Mouse (Mus musculus) limb, embryonic 13.5 days (tissue): ENCODE results near the gene Spryd4. TPM values are rescaled to one million over a fixed set of nuclear protein-coding genes. Genes with fewer than 3 reads are reported as not detected.
"Not testable (repeated sequence)": the region's sequence is repeated elsewhere in the genome, so short reads cannot be mapped to it uniquely, and the experiment has no call there.

ENCODE experiments used
- ATAC-seq: fragments of 200-750 bp; cut with Nextera tagmentation; 2 replicates; pipeline ENCODE4 v1.8.0; 2017; ENCODE audit warnings: low read depth, moderate number of reproducible peaks, moderate TSS enrichment; ENCODE audit not compliant: low FRiP score
- H3K27ac ChIP-seq: fragments of 300-500 bp; sonication (generic); 2 replicates; pipeline ENCODE4 v1.5.1; 2015; ENCODE audit warnings: inconsistent platforms, mild to moderate bottlenecking, moderate library complexity
- H3K27me3 ChIP-seq: fragments of 300-500 bp; sonication (generic); 2 replicates; pipeline ENCODE4 v1.6.1; 2015; ENCODE audit warnings: mild to moderate bottlenecking, inconsistent platforms
- H3K36me3 ChIP-seq: fragments of 300-500 bp; sonication (generic); 2 replicates; pipeline ENCODE4 v1.6.1; 2015; ENCODE audit warnings: inconsistent platforms, mild to moderate bottlenecking, moderate library complexity
- H3K4me1 ChIP-seq: fragments of 300-500 bp; sonication (generic); 2 replicates; pipeline ENCODE4 v1.6.1; 2015; ENCODE audit warnings: inconsistent platforms
- H3K4me2 ChIP-seq: fragments of 300-500 bp; sonication (generic); replicated peaks from 2 replicates; pipeline ENCODE4 v1.6.1; 2015; ENCODE audit warnings: inconsistent platforms, mild to moderate bottlenecking, moderate library complexity
- H3K4me3 ChIP-seq: fragments of 300-500 bp; sonication (generic); 2 replicates; pipeline ENCODE4 v1.5.1; 2015; ENCODE audit warnings: moderate library complexity, mild to moderate bottlenecking, inconsistent platforms
- H3K9ac ChIP-seq: fragments of 300-500 bp; sonication (generic); 2 replicates; pipeline ENCODE4 v1.6.1; 2015; ENCODE audit warnings: mild to moderate bottlenecking, inconsistent platforms
- H3K9me3 ChIP-seq: fragments of 300-500 bp; sonication (generic); 2 replicates; pipeline ENCODE4 v1.6.1; 2016; ENCODE audit warnings: inconsistent platforms
- WGBS: fragments of 180-500 bp; shearing (Covaris S2); methylation state at CpG from one replicate; pipeline ENCODE4 v1.1.7; 2015; 5-methylcytosine and 5-hydroxymethylcytosine counted together
- polyA plus RNA-seq: library from polyadenylated mRNA; unstranded; fragments of >200 nt; fragmentation: Nextera tagmentation; extraction: Ambion mirVana; gene quantifications from 2 replicates; pipeline ENCODE4 v1.2.1, GENCODE M21; 2015

Gene Spryd4
- polyA plus RNA-seq, 1 experiment from 2014 or later, result 34.5 TPM

DNA sequence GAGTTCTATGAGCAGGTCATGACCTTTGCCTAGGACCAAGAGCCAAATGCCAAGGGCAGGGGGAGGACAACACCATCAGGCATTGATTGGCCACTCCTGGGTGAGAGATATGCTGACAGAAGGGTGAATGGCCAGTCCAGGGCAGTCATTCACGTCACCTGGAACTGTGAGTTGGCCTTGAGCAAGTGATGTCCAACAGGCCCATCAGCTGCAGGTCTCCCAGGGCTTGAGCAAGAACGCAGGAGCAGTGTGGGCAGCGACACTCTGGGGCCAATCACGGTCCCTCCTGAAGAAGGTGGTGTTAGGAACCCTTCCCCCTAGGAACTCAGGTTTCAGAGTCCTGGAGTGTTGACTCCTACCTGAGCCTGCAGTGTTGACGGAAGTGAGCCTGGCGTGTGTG, 9.8 kb downstream of the Spryd4 start:
- 61% methylated on average over 6 of the region's 6 CpGs for WGBS
- no peak for ATAC-seq

DNA sequence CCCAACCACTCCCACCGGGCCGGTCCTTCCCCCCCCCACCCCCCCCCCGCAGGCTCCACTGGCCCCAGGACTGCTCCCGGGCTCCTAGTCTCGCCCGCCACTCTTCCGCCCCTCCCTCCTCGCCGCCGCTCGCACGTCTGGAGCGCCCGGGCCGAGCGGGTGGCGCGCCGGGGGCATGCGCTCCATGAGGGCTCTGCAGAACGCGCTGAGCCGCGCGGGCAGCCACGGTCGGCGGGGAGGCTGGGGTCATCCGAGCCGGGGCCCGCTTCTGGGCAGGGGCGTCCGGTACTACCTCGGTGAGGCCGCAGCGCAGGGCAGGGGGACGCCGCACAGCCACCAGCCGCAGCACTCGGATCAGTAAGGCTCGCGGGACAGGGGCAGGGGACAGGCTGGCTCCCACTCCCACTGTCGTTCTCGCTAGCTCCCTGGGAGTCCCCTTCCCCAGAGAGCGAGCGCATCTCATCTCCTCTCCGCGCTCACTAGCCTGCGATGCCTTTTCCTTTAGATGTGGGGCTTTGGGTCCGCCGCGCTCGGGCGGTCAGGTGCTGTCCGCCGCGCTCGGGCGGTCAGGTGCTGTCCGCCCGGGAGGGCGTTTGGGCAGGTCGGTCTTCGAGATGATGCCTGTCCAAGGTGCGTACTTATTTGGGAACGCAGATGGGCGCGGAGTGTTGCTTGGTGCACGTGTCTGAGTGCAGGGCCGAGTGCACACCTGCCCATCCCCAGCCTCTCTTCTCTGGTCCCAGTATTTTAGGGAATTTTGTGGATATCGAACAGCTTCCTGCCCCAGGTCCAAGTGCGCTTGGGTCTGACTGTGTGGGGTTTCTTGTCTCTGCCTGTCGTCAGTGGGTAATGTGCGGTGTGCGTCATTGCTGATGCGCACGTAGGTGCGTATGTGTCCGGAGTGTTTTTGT, 16.8 kb downstream of the Spryd4 start:
- Histone ChIP-seq H3K4me3 (peak overlapping the region; percentile 73), H3K27me3 (peaks cover 29% of the 10 kb centered on the region), H3K9me3 (no peaks in the 10 kb centered on the region), H3K36me3 (no peaks in the 10 kb centered on the region), H3K4me1 (peaks cover 7% of the 10 kb centered on the region), H3K4me2 (peak overlapping the region; percentile 98), H3K27ac (no peak overlapping the region), H3K9ac (peak overlapping the region; percentile 72)
- WGBS, result under 1% methylated on average over 63 of the region's 79 CpGs
- ATAC-seq, result peak; percentile 88

More for the DNA sequence above, 9.8 kb downstream of the Spryd4 start:
- H3K9me3 ChIP-seq, result no peaks in the 10 kb centered on the region
- H3K27me3 ChIP-seq, result peaks cover 3% of the 10 kb centered on the region; the same call in 1 of the 2 replicates
- H3K36me3 ChIP-seq, result peaks cover 4% of the 10 kb centered on the region; the same call in 1 of the 2 replicates
- H3K4me1 ChIP-seq, result no peaks in the 10 kb centered on the region
- no peak overlapping the region for H3K9ac ChIP-seq
- no peak overlapping the region for H3K4me2 ChIP-seq
- H3K4me3 ChIP-seq, result no peak overlapping the region
- no peak overlapping the region for H3K27ac ChIP-seq

DNA sequence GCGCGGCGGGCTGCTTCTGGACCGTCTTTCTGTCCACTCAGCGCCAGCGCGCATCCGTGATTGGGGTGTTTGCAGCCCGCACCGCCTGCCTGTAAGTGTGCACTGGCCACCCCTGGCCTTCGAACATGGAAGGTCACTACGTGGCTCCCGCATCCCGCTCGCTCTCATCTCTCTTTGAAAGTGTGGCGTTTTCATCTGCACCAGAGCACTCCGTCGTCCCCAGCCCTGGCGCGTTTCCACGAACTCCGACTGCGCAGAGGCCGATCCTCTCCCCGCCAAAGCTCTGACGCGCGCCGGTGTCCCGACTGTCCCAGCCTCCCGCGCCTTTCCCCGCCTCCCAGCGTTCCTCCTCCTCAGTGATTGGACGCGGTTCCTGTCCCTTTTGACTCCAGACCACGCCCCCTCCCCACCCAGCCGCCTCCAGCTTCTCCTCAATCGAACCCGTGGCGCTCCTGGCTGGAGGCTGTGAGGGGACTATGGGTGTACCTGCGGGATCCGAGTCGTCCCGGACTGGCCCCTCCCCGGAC, 17.5 kb downstream of the Spryd4 start, which contains the start of gene Gls2:
TSS of gene Gls2 (plus strand) at position 434 of the 527 bp plus-strand sequence.
- Histone ChIP-seq H3K4me1 (peaks cover 7% of the 10 kb centered on the region), H3K4me3 (peak within 1 kb of the TSS; percentile 73), H3K27me3 (peaks cover 29% of the 10 kb centered on the region), H3K27ac (no peak within 1 kb of the TSS), H3K36me3 (no peaks in the 10 kb centered on the region), H3K9ac (peak within 1 kb of the TSS; percentile 72), H3K9me3 (no peaks in the 10 kb centered on the region), H3K4me2 (peak within 1 kb of the TSS; percentile 98)
- under 1% methylated on average over 46 of the region's 46 CpGs for WGBS
- ATAC-seq, result peak; percentile 98

DNA sequence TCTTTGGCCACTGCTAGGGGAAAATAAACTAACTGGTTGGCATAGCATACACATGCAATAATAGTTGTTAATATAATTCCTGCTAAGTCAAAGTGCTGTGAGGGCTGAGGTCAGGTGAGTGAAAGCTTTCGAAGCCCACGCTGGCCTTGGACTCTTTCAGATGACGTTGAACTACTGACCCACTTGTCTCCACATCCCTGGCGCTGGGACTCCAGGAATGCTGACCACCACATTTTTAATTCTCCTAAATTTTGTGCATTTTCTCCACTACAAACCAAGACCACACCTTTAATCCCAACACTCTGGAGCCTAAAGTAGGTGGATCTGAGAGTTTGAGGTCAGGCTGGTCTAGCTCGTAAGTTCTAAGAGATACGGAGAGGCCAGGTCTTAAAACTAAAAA, 18.5 kb downstream of the Spryd4 start:
- no peaks in the 10 kb centered on the region for H3K36me3 ChIP-seq
- no peak overlapping the region for H3K4me2 ChIP-seq
- peaks cover 29% of the 10 kb centered on the region for H3K27me3 ChIP-seq
- H3K4me1 ChIP-seq, result peaks cover 7% of the 10 kb centered on the region
- H3K9ac ChIP-seq, result no peak overlapping the region
- WGBS, result 91% methylated on average over 6 of the region's 6 CpGs
- no peak overlapping the region for H3K4me3 ChIP-seq
- H3K27ac ChIP-seq, result no peak overlapping the region
- H3K9me3 ChIP-seq, result no peaks in the 10 kb centered on the region
- ATAC-seq, result no peak

DNA sequence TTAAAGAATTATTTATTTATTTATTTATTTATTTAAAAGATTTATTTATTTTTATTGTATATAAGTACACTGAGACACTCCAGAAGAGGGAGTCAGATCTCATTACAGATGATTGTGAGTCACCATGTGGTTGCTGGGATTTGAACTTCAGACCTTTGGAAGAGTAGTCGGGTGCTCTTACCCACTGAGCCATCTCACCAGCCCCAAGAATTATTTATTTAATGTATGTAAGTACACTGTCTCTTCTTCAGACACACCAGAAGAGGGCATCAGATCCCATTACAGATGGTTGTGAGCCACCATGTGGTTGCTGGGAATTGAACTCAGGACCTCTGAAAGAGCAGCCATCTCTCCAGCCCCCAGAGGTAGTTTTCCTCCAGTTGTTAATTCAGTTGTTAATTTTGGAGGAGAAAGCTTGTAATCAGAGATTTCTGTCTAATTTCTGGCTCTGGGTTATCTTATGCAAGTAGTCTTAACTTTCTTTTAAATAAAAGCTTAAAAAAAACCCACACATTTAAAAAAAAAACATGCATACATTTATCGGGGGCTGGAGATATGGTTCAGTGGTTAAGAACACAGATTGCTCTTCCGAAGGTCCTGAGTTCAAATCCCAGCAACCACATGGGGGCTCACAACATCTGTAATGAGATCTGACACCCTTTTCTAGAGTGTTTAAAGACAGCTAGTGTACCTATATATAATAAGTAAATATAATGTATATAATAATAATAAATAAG, 19.4 kb downstream of the Spryd4 start:
- H3K27ac ChIP-seq, H3K4me3 ChIP-seq, H3K4me1 ChIP-seq, H3K36me3 ChIP-seq, H3K9me3 ChIP-seq, H3K9ac ChIP-seq, H3K4me2 ChIP-seq, ATAC-seq: not testable (repeated sequence)
- H3K27me3 ChIP-seq, result peaks cover 29% of the 10 kb centered on the region
- 94% methylated on average over 3 of the region's 3 CpGs for WGBS

DNA sequence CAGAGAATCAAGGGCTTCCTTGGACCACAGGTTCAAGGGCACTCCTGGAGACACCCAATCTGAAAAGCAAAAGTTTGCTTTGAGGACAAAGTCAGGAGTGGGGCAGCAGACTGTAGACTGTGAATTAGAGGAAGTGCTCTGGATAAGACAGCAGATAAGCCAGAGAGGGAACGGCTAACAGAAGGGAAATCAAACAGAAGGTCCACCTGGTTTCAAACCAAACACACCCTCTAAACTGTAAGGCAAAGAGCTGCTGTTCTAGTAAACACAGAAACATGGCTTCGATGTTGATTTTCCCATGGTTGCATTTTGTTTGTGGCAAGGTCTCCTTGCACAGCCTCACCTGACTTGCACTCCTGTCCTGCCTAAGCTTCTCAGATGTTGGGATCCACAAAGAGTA, 20.1 kb downstream of the Spryd4 start:
- Histone ChIP-seq H3K4me3 (no peak overlapping the region), H3K9ac (0 out of 2 replicates have a peak overlapping the region, but pooled peaks have one; percentile 4), H3K27ac (no peak overlapping the region), H3K4me1 (peaks cover 7% of the 10 kb centered on the region), H3K27me3 (peaks cover 22% of the 10 kb centered on the region), H3K4me2 (no peak overlapping the region), H3K36me3 (no peaks in the 10 kb centered on the region), H3K9me3 (no peaks in the 10 kb centered on the region)
- WGBS, result 71% methylated on average over 2 of the region's 2 CpGs
- ATAC-seq, result no peak

DNA sequence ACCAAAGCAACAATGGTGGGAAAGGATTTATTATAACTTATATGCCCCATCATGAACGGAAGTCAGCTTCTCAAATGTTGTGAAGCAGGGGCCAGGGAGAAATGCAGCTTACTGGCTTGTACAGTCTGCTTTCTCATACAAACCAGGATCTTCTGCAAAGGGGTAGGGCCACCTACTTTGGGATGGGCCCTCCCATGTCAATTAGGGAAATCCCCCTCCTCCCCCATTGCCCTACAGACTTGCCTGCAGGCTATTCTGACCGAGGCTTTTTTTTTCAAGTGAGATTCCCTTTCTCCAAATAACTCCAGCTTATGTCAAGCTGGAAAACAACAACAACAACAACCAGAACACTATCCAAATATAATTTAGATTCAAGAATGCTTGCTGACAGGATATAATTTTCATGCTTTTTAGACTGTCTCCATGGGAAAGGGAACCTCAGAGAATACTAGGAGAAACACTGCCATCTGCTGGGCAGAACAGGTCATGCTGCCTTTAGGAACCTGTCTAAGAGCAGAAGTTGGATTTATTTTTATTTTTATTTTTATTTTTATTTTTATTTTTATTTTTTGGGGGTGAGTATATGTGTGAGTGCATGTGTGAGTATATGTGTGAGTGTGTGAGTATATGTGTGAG, 23.2 kb downstream of the Spryd4 start:
- Histone ChIP-seq H3K9me3 (no peaks in the 10 kb centered on the region), H3K4me1 (no peaks in the 10 kb centered on the region), H3K36me3 (no peaks in the 10 kb centered on the region), H3K9ac (no peak overlapping the region), H3K4me2 (no peak overlapping the region), H3K4me3 (no peak overlapping the region), H3K27me3 (0 out of 2 replicates have a peak, but pooled peaks cover 2% of the 10 kb centered on the region), H3K27ac (no peak overlapping the region)
- WGBS, result 44% methylated on average over 2 of the region's 2 CpGs
- ATAC-seq, result no peak

DNA sequence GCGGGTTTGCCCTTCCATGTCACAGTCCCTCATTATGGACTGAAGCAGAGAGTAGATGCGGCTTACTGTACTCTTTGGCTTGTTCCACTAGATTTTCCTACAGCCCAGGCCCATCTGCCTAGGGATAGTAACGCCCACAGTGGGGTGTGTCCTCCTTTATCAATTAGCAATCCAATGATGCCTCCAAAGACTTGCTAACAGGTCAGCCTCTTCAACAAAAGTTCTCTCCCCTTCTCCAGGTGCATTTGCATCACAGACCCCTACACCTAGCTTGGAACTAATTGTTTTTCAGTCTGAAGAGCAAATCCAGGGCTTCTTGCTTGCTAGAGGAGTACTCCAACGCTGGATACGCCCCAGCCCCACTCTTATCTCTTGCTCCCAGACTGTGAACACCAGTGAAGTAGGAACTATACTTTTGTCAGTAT, 24.4 kb downstream of the Spryd4 start:
- no peak for ATAC-seq
- WGBS, result 66% methylated on average over 5 of the region's 5 CpGs
- H3K4me2 ChIP-seq, result no peak overlapping the region

DNA sequence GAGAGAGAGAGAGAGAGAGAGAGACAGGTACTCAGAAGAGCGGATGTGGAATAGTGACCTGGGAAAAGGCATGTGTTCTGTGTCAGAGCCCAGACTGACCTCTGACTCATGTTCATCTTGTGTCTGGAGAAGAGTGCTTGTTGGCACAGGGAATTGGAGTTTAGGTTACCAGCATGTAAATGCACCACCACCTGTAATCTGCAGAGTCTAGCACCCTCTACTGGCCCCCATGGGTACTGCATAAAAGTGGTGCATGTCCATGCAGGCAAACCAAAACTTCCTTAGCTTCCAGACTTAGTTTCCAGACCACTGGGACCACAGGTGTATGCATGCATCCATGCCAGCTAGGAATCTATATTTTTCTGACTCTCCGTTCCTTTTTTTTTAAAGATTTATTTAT, 25.6 kb downstream of the Spryd4 start:
- Histone ChIP-seq H3K27me3 (no peaks in the 10 kb centered on the region), H3K27ac (no peak overlapping the region), H3K9me3 (no peaks in the 10 kb centered on the region), H3K36me3 (no peaks in the 10 kb centered on the region), H3K4me2 (no peak overlapping the region), H3K4me1 (no peaks in the 10 kb centered on the region), H3K4me3 (no peak overlapping the region), H3K9ac (no peak overlapping the region)
- 54% methylated on average over 2 of the region's 2 CpGs for WGBS
- ATAC-seq, result no peak

More for the DNA sequence above, 24.4 kb downstream of the Spryd4 start:
- H3K27me3 ChIP-seq, result no peaks in the 10 kb centered on the region
- no peak overlapping the region for H3K9ac ChIP-seq
- no peak overlapping the region for H3K4me3 ChIP-seq
- H3K36me3 ChIP-seq, result no peaks in the 10 kb centered on the region
- H3K4me1 ChIP-seq, result no peaks in the 10 kb centered on the region
- no peaks in the 10 kb centered on the region for H3K9me3 ChIP-seq
- no peak overlapping the region for H3K27ac ChIP-seq

DNA sequence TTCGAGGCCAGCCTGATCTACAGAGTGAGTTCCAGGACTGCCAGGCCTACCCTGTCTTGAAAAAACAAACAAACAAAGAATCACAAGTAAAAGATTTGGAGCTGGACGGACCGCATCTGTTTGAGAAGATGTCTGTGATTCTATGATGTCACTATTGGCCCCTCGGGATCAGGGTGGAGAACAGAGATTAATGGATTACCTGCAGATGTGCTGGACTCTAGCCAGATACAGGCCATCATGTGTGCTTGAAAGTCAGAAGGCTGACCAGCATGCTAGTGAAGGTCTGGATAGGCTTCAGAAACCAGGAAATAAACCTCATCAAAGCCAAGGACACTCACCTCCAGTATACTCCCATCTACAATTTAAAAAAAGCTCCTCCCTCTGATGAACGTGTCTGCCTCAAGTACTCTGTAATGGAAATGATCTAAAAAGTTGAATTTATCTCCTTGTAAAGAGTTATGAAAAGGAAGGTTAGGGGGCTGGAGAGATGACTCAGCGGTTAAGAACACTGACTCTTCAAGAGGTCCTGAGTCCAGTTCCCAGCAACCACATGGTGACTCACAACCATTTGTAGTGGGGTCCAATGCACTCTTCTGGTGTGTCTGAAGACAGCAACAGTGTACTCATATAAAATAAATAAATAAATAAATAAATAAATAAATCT, 26.2 kb downstream of the Spryd4 start:
- no peak for ATAC-seq
- Histone ChIP-seq H3K9ac (no peak overlapping the region), H3K9me3 (no peaks in the 10 kb centered on the region), H3K4me3 (no peak overlapping the region), H3K27ac (no peak overlapping the region), H3K36me3 (no peaks in the 10 kb centered on the region), H3K4me1 (peaks cover under 1% of the 10 kb centered on the region; the same call in 1 of the 2 replicates), H3K4me2 (no peak overlapping the region), H3K27me3 (no peaks in the 10 kb centered on the region)
- WGBS, result 67% methylated on average over 6 of the region's 6 CpGs

DNA sequence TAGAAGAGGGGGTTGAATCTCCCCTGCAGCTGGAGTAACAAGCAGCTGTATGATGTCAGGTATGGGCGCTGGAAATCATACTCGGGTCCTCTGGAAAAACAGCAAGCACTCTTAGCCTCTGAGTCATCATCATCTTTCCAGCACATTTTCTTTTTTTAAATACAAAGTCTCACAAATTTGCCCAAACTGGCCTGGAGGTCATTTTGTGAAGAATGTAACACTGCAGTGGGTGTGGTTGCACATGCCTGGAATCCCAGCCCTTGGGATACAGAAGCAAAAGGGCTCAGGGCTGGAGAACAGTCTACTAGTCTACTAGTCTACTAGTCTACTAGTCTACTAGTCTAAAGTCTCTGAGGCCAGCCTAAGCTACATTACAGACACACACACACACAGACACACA, 27.3 kb downstream of the Spryd4 start:
- H3K9me3 ChIP-seq, result no peaks in the 10 kb centered on the region
- H3K9ac ChIP-seq, result no peak overlapping the region
- H3K27ac ChIP-seq, result no peak overlapping the region
- peaks cover 12% of the 10 kb centered on the region for H3K4me1 ChIP-seq
- 84% methylated on average over 2 of the region's 2 CpGs for WGBS
- H3K36me3 ChIP-seq, result no peaks in the 10 kb centered on the region
- H3K4me3 ChIP-seq, result no peak overlapping the region
- no peak for ATAC-seq
- H3K27me3 ChIP-seq, result no peaks in the 10 kb centered on the region
- no peak overlapping the region for H3K4me2 ChIP-seq
